Mouse (Mus musculus) gastrocnemius, adult 2 months (tissue): ENCODE results near the gene Zfp106. TPM values are rescaled to one million over a fixed set of nuclear protein-coding genes. Genes with fewer than 3 reads are reported as not detected.

Experiments
- DNase-seq: peaks from one replicate; pipeline ENCODE4 v3.0.0; 2022
- H3K27ac ChIP-seq: fragments of 200-600 bp; 2 replicates; pipeline ENCODE4 v1.8.1; 2022; ENCODE audit warnings: mild to moderate bottlenecking
- H3K4me3 ChIP-seq: fragments of 200-600 bp; 2 replicates; pipeline ENCODE4 v1.8.1; 2022; ENCODE audit warnings: mild to moderate bottlenecking, moderate library complexity
- CTCF ChIP-seq: fragments of 200-600 bp; IDR thresholded peaks from 2 replicates; pipeline ENCODE4 v1.8.1; 2022; ENCODE audit warnings: antibody characterized with exemption, mild to moderate bottlenecking, moderate library complexity
- intact Hi-C: fragments of 180-260 bp; cut with DNase I; formaldehyde crosslinking; loops from one replicate; pipeline ENCODE4 v1.15.1; 2025
- total RNA-seq, 2 experiments: library from RNA; stranded (reverse); gene quantifications; 2 replicates each; pipeline ENCODE4 v1.2.3; 2021

Gene Zfp106
- total RNA-seq, 2 experiments from 2014 or later = 635 to 796 TPM

DNA sequence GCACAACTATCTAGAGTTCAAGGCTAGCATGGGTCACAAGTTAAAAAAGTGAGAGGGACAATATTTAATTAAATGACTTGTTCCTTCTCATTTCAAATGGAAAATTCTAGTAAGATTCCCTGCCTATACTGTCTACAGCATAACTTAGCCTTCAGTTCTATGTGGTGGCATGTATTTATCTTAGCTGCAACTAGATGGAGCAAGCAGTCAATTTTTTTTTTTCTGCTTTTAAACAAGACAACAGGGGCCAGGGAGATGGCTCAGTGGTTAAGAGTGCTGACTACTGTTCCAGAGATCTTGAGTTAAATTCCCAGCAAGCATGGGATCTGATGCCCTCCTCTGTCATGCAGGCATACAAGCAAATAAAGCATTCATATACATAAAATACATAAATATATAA, 34.1 kb downstream of the Zfp106 start:
- intact Hi-C loops = loop anchor here (5.0 kb wide), 1 partner anchor 78 kb away; the partner anchor contains the start of genes Haus2 and Lrrc57
- DNase-seq = no peak
- Histone ChIP-seq H3K27ac (no peak overlapping the region; the same call in 1 of the 2 replicates), H3K4me3 (no peak overlapping the region)
- TF ChIP-seq CTCF = peak; percentile 32; the same call in 1 of the 2 replicates

DNA sequence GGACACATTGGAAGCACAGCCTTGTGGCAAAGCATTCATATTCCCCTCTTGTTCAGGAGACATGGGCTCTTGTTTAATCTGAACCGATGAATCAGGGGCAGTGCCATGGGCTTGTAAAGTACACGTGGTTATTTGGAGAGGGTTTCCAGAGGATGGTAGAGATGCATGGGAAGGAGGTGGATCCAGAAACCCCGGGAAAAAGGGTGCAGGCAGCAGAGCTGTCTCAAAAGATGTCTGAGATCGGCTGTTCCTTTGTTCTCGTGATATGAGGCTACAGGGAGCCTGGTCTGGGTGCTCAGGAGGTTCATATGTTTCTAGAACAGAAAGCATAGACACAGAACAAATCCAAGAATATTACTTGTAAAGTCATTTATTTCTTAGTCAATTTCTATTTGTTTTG, 36.9 kb downstream of the Zfp106 start:
- DNase-seq = no peak
- intact Hi-C loops = loop anchor here (5.0 kb wide), 1 partner anchor 81 kb away; the partner anchor contains the start of genes Haus2 and Lrrc57
- no peak overlapping the region for H3K27ac ChIP-seq
- no peak overlapping the region for H3K4me3 ChIP-seq
- no peak for TF ChIP-seq CTCF

GRCm38 (mm10) chr2:120518547-120519210, 45.0 kb downstream of the Zfp106 start:
- no peak overlapping the region for H3K4me3 ChIP-seq
- TF ChIP-seq CTCF = no peak
- peak overlapping the region; percentile 78 for H3K27ac ChIP-seq
- intact Hi-C loops = no loop called here
- no peak for DNase-seq

- intact Hi-C loops = no loop called here
- no peak for DNase-seq
- TF ChIP-seq CTCF = no peak
- H3K4me3 ChIP-seq = no peak overlapping the region
- H3K27ac ChIP-seq = no peak overlapping the region
These were observed 49.5 kb downstream of the Zfp106 start for GRCm38 (mm10) chr2:120514181-120514580.

DNA sequence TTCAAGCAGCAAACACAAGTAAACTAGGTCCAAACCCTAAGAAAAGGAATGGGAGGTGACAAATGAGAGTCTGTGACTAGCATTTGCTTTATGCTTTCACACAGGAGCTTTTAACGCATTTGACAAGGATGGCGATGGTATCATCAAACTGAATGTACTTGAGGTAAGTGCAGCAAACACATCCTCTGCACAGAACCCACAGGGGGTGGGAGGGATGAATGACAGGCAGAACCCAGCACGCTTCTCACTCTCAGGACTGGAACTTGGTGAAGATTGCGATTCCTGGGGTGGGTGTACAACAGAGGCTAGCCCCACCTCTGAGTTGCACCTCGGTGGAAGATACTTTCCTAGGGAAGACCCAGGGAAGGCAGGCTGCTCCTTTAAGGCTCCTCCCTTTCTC, 59.7 kb downstream of the Zfp106 start:
- no peak for DNase-seq
- no peak overlapping the region for H3K27ac ChIP-seq
- intact Hi-C loops = no loop called here
- no peak for TF ChIP-seq CTCF
- no peak overlapping the region for H3K4me3 ChIP-seq

DNA sequence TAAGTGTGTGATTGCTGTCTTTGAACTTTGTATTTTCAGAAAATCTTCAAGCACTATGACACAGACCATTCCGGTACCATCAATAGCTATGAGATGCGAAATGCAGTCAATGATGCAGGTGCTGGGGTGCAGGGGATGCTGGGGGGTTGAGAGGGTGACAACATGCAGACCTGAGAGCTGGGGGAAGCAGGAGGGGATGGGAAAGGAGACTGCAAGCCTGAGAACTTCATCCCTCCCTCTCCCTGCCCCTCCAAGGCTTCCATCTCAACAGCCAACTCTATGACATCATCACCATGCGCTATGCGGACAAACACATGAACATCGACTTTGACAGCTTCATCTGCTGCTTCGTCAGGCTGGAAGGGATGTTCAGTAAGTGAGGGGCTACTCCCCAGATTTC, 60.5 kb downstream of the Zfp106 start:
- no peak for TF ChIP-seq CTCF
- DNase-seq = no peak
- no peak overlapping the region for H3K4me3 ChIP-seq
- no peak overlapping the region for H3K27ac ChIP-seq
- intact Hi-C loops = no loop called here

DNA sequence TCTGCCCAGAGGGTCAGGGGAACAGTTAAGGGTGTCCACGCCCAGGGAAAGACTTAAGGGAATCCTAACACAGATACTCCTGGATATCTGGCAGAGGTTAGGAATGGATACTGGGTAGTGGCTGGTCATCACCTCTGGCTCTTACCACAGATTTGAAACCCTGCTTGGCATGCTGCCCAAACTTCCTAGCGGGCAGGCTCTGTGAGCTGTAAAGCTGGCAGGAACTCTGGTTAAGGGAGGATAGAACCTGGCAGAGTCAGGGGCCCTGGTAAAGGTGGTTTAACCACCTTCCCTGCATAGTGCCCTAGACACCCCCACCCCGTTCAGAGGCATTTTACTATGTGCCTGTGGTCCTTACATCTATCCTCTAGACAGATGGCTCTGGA, 61.0 kb downstream of the Zfp106 start:
- no peak overlapping the region for H3K4me3 ChIP-seq
- DNase-seq = peak; percentile 51
- no peak overlapping the region for H3K27ac ChIP-seq
- intact Hi-C loops = no loop called here
- no peak for TF ChIP-seq CTCF

DNA sequence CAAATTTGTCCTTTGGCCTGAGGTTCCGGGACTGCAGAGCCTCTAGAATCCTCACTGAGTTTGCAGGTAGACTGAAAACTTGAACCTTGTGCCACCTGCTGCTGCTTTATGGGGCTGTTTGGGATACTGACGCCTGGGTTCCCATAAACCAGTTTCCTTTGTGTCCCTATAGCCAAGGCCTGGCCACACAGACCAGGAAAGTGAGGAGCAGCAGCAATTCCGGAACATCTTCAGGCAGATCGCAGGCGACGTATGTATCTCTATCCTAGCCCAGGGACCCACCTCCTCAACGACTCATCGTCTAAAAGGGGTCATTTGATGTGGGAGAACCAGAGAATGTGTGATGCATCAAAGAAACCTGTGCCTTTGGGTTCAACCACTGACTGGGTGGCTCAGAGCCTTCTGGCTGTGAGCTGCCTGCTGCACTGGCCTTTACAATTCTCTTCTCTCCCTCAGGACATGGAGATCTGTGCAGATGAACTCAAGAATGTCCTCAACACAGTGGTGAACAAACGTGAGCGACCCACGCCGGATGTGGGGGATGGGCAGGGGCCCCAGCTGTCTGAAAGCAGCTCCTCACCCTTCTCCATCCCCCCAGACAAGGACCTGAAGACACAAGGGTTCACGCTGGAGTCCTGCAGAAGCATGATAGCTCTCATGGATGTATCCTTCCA, 61.6 kb downstream of the Zfp106 start:
- no peak overlapping the region for H3K27ac ChIP-seq
- TF ChIP-seq CTCF = no peak
- intact Hi-C loops = no loop called here
- no peak overlapping the region for H3K4me3 ChIP-seq
- DNase-seq = no peak

DNA sequence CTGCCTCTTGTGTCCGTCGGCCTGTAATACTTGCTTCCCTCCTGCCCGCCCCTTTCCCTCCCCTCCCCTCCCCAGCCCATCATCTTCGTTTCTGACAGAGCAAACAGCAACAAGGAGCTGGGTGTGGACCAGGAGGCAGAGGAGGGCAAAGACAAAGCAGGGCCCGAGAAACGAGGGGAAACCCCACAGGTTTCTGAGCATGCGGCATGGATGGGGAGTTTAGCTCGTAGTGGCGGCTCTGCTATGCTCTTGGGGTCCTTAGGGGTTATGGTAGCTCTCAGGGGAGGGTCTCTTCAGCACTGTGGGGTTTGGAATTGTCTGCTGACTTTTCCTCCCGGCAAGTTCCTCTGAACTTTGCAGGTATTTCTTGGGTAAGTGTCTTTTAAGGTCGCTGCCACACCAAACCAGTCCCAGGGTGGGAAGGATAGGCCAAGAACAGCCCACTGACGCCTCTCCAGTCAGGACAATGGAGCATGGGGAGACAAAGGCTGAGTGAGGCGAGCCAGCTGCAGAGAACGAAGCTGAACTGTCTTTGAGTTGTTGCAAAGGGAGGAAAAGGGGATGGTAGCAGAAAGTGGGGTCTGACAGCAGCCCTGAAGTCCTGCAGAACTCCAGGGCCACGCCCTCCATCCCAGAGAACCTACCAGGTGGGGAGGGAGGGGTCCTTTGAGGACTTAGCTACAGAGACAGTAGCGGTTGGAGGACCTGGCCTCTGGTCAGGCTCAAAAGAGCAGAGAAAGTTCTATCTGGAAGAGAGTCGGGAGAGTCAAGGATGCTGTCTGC, 62.3 kb downstream of the Zfp106 start:
- no peak for TF ChIP-seq CTCF
- Histone ChIP-seq H3K4me3 (no peak overlapping the region), H3K27ac (no peak overlapping the region)
- intact Hi-C loops = no loop called here
- DNase-seq = no peak

DNA sequence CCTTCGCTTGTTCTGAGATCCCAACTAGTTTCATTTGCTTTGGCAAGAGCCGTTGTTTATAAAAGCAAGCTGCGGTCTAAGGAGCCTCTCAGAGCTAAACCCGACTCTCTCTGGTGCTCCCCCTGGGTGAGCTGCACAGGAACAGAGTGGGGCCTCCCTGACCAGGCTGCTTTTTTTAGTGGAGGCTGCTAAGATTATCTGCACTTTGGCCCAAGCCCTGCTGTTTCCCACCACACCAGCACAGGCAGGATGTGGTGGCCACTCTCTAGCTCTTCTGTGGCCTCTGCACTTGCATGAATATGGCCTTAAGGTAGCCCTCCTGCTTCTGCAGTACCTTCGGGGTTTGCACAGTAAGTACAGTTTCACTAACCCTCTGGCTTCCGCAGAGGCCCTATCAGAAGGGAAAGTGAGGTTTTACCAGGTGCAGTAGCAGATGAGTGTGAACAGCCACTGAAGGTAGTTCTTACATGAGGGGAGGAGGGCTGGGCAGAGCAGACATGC, 63.6 kb downstream of the Zfp106 start:
- no peak for TF ChIP-seq CTCF
- Histone ChIP-seq H3K4me3 (no peak overlapping the region), H3K27ac (no peak overlapping the region)
- intact Hi-C loops = no loop called here
- DNase-seq = no peak

DNA sequence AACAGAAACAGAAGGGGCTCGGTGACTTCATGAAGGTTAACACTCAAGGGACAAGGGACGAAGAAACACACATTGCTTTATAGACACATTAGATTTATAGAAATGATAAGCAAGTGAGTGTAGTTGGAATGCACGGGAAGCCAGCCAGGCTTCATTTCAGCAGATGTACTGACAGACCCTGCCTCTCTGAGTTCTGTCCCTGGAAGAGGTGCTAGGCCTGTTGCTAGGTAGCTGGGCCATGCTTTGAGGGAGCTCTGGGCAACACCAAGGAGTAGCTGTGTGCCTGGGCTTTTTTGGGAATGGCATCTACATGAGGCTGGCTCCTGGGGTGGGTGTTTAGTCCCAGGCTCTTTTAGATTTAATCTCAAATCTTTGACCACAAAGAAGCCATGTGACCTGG, 67.1 kb downstream of the Zfp106 start:
- Histone ChIP-seq H3K27ac (no peak overlapping the region), H3K4me3 (no peak overlapping the region)
- intact Hi-C loops = no loop called here
- TF ChIP-seq CTCF = no peak
- no peak for DNase-seq

DNA sequence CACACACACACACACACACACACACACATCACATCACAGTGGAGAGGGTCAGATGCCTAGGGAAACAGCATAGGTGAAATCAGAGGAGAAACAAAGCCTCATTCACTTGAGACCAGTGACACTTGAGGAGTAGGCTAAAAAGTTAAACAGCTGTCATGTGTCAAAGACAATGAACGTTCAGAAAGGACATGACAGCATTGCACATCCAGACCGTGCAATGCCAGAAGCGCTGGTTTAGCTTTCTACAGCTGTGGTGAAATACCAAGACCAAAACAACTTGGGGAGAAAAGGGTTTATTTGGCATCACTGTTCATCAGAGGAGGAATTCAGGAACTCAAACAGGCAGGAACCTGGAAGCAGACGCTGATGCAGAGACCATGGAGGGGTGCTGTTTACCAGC, 70.4 kb downstream of the Zfp106 start:
- DNase-seq = no peak
- H3K27ac ChIP-seq = no peak overlapping the region
- H3K4me3 ChIP-seq = no peak overlapping the region
- intact Hi-C loops = no loop called here
- no peak for TF ChIP-seq CTCF

DNA sequence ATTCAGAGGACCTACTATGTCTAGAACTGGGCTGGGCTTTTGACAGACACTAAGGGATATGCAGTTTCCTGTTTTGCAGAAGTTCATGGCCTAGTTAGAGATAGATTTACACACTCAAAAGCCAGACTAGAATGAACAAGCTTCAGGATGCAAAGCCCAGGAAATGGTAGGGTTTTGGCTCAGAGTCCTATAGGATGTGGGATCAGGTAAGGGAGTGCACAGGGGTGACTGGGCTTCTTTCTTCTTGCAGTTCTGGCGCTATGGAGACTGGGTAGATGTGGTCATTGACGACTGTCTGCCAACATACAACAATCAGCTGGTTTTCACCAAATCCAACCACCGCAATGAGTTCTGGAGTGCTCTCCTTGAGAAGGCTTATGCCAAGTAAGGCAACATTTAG, 79.4 kb downstream of the Zfp106 start:
- peak overlapping the region; percentile 88 for H3K27ac ChIP-seq

More for the DNA sequence above, 79.4 kb downstream of the Zfp106 start:
- intact Hi-C loops = loop anchor here (5.0 kb wide), 1 partner anchor 123 kb away; the partner anchor contains the start of genes Haus2 and Lrrc57
- DNase-seq = no peak
- no peak for TF ChIP-seq CTCF
- H3K4me3 ChIP-seq = no peak overlapping the region
